Mouse (Mus musculus) hindbrain, embryonic 11.5 days (tissue): Measurements from ENCODE around the gene Icam2. TPM values are rescaled to one million over a fixed set of nuclear protein-coding genes. Genes with fewer than 3 reads are reported as not detected.
"Not testable (repeated sequence)": the region's sequence is repeated elsewhere in the genome, so short reads cannot be mapped to it uniquely, and the experiment has no call there.

Source experiments
- ATAC-seq: fragments of 200-750 bp; cut with Nextera tagmentation; 2 replicates; pipeline ENCODE4 v1.8.0; 2017; ENCODE audit warnings: mild to moderate bottlenecking, moderate TSS enrichment, moderate library complexity; ENCODE audit not compliant: low FRiP score
- DNase-seq: peaks from one replicate; pipeline ENCODE4 v3.0.0-alpha.2; 2015; ENCODE audit warnings: low spot score
- H3K27ac ChIP-seq: fragments of 300-500 bp; sonication (generic); 2 replicates; pipeline ENCODE4 v1.5.1; 2014; ENCODE audit warnings: mild to moderate bottlenecking, low read depth, low read length
- H3K27me3 ChIP-seq: fragments of 300-500 bp; sonication (generic); 2 replicates; pipeline ENCODE4 v1.6.1; 2014; ENCODE audit warnings: mild to moderate bottlenecking, low read length, moderate library complexity, mixed read lengths; ENCODE audit not compliant: control insufficient read depth, insufficient read depth
- H3K36me3 ChIP-seq: fragments of 300-500 bp; sonication (generic); 2 replicates; pipeline ENCODE4 v1.6.1; 2014; ENCODE audit warnings: mild to moderate bottlenecking, low read length, moderate library complexity, mixed read lengths; ENCODE audit not compliant: control insufficient read depth, insufficient read depth
- H3K4me1 ChIP-seq: fragments of 300-500 bp; sonication (generic); replicated peaks from 2 replicates; pipeline ENCODE4 v1.6.1; 2014; ENCODE audit warnings: low read length, mixed read lengths; ENCODE audit not compliant: control insufficient read depth, insufficient read depth
- H3K4me2 ChIP-seq: fragments of 300-500 bp; sonication (generic); replicated peaks from 2 replicates; pipeline ENCODE4 v1.6.1; 2014; ENCODE audit warnings: mild to moderate bottlenecking, low read depth, low read length
- H3K4me3 ChIP-seq: fragments of 300-500 bp; sonication (generic); 2 replicates; pipeline ENCODE4 v1.5.1; 2014; ENCODE audit warnings: low read depth, low read length
- H3K9ac ChIP-seq: fragments of 300-500 bp; sonication (generic); 2 replicates; pipeline ENCODE4 v1.6.1; 2014; ENCODE audit warnings: low read depth, low read length
- H3K9me3 ChIP-seq: fragments of 300-500 bp; sonication (generic); 2 replicates; pipeline ENCODE4 v1.6.1; 2016; ENCODE audit warnings: low read length; ENCODE audit not compliant: control insufficient read depth
- WGBS: fragments of 180-500 bp; shearing (Covaris S2); extraction: QIAGEN DNeasy Blood & Tissue Kit; methylation state at CpG from one replicate; pipeline ENCODE4 v1.1.7; 2014; 5-methylcytosine and 5-hydroxymethylcytosine counted together
- polyA plus RNA-seq: library from polyadenylated mRNA; unstranded; fragments of >200 nt; fragmentation: Nextera tagmentation; extraction: Ambion mirVana; gene quantifications from 2 replicates; pipeline ENCODE4 v1.2.1, GENCODE M21; 2014

The Icam2 gene
- polyA plus RNA-seq, 1 experiment from 2014 or later: 19.1 TPM

DNA sequence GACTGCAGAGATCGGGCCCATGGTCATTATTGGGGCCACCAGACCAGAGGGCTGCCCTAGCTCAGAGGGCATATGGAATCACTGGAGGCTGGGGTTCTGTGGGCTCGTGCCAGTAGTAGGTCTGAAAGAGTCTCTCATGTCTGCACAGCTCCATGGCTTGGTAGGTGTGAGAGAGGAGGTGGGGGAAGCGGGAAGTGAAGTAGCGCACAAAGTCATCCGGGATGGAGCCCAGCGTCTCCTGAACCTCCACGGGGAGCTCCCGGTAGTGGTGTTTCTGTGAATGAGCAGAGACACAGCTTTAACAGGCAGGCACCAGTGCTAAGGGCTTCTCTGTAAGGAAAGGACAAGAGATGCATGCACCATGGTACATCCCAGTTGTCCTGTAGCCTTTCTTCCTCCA lies 10.6 kb upstream of the Icam2 start:
- Histone ChIP-seq H3K4me1 (no peaks in the 10 kb centered on the region), H3K9ac (no peak overlapping the region), H3K4me2 (no peak overlapping the region), H3K4me3 (no peak overlapping the region), H3K27me3 (no peaks in the 10 kb centered on the region), H3K36me3 (0 out of 2 replicates have a peak, but pooled peaks cover 2% of the 10 kb centered on the region), H3K9me3 (no peaks in the 10 kb centered on the region), H3K27ac (no peak overlapping the region)
- ATAC-seq (no peak), DNase-seq (no peak)
- 93% methylated on average over 8 of the region's 8 CpGs for WGBS

DNA sequence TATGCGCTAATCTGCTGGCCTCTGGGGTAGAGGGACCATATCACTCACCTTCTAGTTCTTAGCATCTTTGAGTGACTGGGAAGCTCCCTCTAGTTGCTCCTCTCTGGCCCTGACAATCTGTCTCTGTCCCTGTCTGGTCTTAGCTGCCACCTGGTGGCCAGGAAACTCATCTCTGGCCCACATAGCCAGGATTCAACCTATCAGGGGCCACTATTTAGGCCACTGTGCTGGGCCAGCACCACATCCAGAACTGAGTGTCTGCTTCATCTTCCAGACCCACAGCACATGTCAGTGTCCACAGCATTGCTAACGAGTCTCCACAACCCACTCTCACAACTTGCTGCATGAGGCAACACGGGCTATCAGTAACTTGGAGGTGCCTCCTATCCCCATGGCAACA lies 9.8 kb upstream of the Icam2 start:
- Histone ChIP-seq H3K9me3 (no peaks in the 10 kb centered on the region), H3K27ac (no peak overlapping the region), H3K36me3 (0 out of 2 replicates have a peak, but pooled peaks cover 2% of the 10 kb centered on the region), H3K27me3 (no peaks in the 10 kb centered on the region), H3K4me1 (no peaks in the 10 kb centered on the region), H3K9ac (no peak overlapping the region), H3K4me2 (no peak overlapping the region), H3K4me3 (no peak overlapping the region)
- DNase-seq (peak; percentile 21), ATAC-seq (no peak)
- WGBS: 90% methylated on average over 3 of the region's 3 CpGs

DNA sequence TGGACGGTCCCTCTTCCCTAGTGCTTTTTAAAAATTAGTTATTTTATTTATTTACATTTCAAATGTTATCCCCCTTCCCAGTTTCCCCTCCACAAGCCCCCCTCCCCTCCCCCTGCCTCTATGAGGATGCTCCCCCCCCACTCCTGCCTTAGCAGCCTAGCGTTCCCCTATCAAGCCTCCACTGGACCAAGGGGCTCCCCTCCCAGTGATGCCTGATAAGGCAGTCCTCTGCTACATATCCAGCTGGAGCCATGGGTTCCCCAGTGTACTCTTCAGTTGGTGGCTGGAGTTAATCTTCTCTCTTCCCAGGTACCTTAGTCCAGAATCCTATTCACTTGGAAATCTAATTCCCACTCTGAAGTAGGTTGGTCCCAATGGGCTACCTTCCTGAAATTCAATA lies 6.2 kb upstream of the Icam2 start:
- H3K4me3 ChIP-seq, H3K4me2 ChIP-seq, DNase-seq, H3K36me3 ChIP-seq, ATAC-seq, H3K9me3 ChIP-seq, H3K27me3 ChIP-seq, H3K4me1 ChIP-seq, H3K9ac ChIP-seq, H3K27ac ChIP-seq: not testable (repeated sequence)
- 89% methylated on average over 2 of the region's 2 CpGs for WGBS

DNA sequence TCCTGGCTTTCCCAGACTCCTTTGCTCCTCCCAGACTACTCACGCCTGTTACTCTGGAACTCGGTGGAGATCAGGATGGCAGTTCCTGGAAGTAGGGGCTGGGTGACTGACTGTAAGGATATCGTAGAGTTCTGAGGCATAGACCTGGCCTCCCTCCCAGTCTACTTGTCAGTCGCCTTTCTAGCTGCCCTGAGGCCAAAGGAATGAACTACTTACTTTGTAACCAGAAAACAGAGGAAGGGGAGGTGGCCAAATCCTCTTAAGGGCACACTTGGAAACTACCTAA lies 5.4 kb upstream of the Icam2 start:
- WGBS: 75% methylated on average over 4 of the region's 4 CpGs
- no peaks in the 10 kb centered on the region for H3K4me1 ChIP-seq
- 0 out of 2 replicates have a peak, but pooled peaks cover 2% of the 10 kb centered on the region for H3K36me3 ChIP-seq
- ATAC-seq (no peak), DNase-seq (no peak)
- no peak overlapping the region for H3K4me3 ChIP-seq
- no peaks in the 10 kb centered on the region for H3K27me3 ChIP-seq
- no peak overlapping the region for H3K27ac ChIP-seq
- H3K4me2 ChIP-seq: no peak overlapping the region
- no peak overlapping the region for H3K9ac ChIP-seq
- no peaks in the 10 kb centered on the region for H3K9me3 ChIP-seq

DNA sequence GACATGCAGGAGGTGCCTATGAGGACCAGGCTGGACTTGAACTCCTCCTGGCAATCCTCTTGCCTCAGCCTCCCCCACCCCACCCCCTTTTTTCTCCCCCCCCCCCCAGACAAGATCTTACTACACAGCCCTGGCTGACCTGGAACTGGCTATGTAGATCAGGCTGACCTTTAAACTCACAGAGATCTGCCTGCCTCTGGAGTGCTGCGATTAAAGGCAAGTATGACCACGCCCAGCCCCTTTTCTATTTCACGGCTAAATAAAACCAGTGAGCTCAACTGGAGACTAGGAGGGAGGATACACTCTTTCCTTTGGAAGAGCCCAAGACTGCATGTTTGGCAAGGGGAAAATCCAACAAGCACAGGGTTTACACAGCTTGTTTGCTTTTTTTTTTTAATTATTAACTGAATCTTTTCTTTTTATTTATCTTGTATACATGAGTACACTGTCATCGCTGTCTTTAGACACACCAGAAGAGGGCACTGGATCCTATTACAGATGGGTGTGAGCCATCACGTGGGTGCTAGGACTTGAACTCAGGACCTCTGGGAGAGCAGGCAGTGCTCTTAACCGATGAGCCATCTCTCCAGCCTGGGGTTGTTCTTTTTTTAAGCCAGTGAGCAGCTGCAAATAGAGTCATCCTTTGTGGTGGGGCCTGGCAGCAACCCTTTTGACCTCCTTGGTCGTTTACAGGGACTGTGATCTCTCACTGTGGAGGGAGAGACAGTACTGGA lies 4.9 kb upstream of the Icam2 start:
- ATAC-seq (no peak), DNase-seq (no peak)
- no peak overlapping the region for H3K9ac ChIP-seq
- no peaks in the 10 kb centered on the region for H3K36me3 ChIP-seq
- H3K4me3 ChIP-seq: no peak overlapping the region
- no peaks in the 10 kb centered on the region for H3K27me3 ChIP-seq
- H3K27ac ChIP-seq: no peak overlapping the region
- 70% methylated on average over 7 of the region's 7 CpGs for WGBS
- H3K4me1 ChIP-seq: no peaks in the 10 kb centered on the region
- H3K4me2 ChIP-seq: no peak overlapping the region
- H3K9me3 ChIP-seq: no peaks in the 10 kb centered on the region

DNA sequence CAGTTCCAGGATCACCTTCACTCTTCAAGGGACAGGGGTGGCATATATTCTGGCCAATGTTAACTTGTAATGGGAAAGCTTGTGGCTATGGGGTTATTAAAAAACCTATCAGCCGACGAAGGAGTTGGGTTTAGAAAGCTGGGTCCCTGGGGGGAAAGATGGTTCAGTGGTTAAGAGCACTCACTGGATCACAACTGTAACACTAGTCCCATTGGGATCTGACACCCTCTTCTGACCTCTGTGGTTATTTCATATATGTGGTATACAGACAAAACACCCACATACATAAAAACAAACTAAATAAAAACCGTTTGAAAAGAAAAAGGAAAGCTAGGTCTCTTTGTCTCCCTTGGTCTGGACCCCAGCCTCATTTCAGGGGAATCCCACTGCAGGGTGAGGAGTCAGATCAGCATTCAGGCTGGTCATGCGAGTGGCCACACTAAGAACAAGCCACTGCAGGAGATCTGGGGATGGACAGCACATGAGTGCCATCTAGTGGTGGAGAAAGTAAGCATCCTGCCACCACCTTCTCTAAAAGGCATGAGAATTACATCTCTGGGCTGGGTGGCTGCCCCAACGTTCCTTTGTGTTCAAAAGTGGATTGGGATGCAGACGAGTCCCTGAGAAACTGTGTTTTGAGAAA lies 3.8 kb upstream of the Icam2 start:
- Histone ChIP-seq H3K27me3 (no peaks in the 10 kb centered on the region), H3K4me3 (no peak overlapping the region), H3K27ac (no peak overlapping the region), H3K36me3 (no peaks in the 10 kb centered on the region), H3K4me2 (no peak overlapping the region), H3K9me3 (no peaks in the 10 kb centered on the region), H3K9ac (no peak overlapping the region), H3K4me1 (no peaks in the 10 kb centered on the region)
- DNase-seq (peak; percentile 85), ATAC-seq (no peak)
- WGBS: 34% methylated on average over 6 of the region's 6 CpGs

DNA sequence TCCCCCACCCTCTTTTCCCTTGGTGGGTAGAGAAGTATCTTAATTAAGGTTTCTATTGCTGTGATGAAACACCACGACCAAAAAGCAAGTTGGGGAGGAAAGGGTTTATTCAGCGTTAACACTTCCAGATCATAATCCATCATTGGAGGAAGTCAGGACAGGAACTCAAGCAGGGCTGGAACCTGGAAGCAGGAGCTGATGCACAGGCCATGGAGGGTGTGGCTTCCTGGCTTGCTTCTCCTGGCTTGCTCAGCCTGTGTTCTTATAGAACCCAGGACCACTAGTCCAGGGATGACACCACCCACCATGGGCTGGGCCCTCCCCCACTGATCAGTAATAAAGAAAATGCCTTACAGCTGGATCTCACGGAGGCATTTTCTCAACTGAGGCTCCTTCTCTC lies 2.9 kb upstream of the Icam2 start:
- Histone ChIP-seq H3K9ac (no peak overlapping the region), H3K4me1 (no peaks in the 10 kb centered on the region), H3K9me3 (no peaks in the 10 kb centered on the region), H3K4me2 (no peak overlapping the region), H3K27ac (no peak overlapping the region), H3K4me3 (no peak overlapping the region), H3K27me3 (no peaks in the 10 kb centered on the region), H3K36me3 (no peaks in the 10 kb centered on the region)
- WGBS: 70% methylated on average over 3 of the region's 3 CpGs
- ATAC-seq: no peak
- DNase-seq: no peak

DNA sequence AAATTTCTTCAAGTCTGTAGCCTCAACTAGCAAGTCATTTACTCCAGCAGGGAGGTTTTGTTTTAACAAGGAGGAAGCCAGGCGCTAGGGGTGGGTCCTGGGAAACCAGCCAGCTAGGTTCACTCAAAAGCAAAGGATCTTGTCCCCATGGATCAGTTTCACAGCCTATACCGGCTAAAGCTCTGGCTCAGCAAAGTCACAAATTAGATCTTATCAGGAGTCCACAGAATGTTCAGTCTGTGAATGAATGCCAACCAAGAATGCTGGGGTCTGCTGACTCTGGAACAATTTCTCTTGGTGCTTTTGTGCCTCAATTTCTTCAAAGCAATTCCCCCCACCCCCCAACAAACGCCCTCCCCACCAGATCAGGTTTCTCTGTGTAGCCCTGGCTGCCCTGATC lies 1.7 kb upstream of the Icam2 start:
- no peak for ATAC-seq
- Histone ChIP-seq H3K4me3 (no peak overlapping the region), H3K9ac (no peak overlapping the region), H3K4me2 (no peak overlapping the region), H3K27ac (no peak overlapping the region), H3K9me3 (no peaks in the 10 kb centered on the region), H3K27me3 (no peaks in the 10 kb centered on the region), H3K36me3 (no peaks in the 10 kb centered on the region), H3K4me1 (no peaks in the 10 kb centered on the region)
- 32% methylated on average over 3 of the region's 3 CpGs for WGBS
- no peak for DNase-seq

DNA sequence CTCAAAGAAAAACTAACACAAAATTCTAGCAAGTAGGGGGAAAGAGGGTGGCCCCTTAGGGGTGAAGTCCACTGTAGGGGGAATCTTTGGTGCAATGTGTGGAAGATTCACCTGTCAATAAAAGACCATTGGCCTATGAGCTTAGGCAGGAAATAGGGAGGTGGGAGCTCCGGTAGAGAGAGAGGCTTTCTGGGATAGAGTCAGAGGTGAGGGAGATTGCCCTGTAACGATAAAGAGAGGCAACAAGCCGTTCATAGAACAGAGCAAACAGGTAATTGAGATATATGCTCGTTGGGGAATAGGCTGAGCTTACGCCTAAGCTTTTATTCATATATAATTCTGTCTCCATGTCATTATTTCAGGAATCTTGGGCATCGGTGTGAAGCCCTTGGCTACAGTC lies 855 bp downstream of the Icam2 start:
- WGBS: 88% methylated on average over 6 of the region's 6 CpGs
- no peak overlapping the region for H3K27ac ChIP-seq
- H3K4me2 ChIP-seq: no peak overlapping the region
- no peak overlapping the region for H3K9ac ChIP-seq
- H3K27me3 ChIP-seq: no peaks in the 10 kb centered on the region
- no peak overlapping the region for H3K4me3 ChIP-seq
- H3K36me3 ChIP-seq: no peaks in the 10 kb centered on the region
- H3K9me3 ChIP-seq: no peaks in the 10 kb centered on the region
- no peak for ATAC-seq
- no peaks in the 10 kb centered on the region for H3K4me1 ChIP-seq
- DNase-seq: no peak
